Mouse (Mus musculus): Measurements from ENCODE around the gene Slc2a2.
"Not testable (repeated sequence)": the region's sequence is repeated elsewhere in the genome, so short reads cannot be mapped to it uniquely, and the experiment has no call there.

Slc2a2 gene

DNA sequence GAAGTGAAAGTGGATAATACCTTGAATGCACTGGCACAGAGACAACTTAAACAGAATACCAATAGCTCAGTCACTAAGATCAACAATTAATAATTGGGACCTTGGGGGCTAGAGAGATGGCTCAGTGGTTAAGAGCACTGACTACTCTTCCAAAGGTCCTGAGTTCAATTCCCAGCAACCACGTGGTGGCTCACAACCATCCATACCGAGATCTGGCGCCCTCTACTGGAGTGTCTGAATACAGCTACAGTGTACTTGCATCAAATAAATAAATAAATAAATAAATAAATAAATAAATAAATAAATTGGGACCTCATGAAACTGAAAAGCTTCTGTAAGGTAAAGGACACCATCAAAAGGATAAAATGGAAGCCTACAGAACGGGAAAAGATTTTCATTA, 75.2 kb downstream of the Slc2a2 start:
- not testable (repeated sequence) for H3K9me3 ChIP-seq (ENCODE audit: low read length); H3K36me3 ChIP-seq (ENCODE audit: insufficient read depth, low read length); H3K4me1 ChIP-seq (replicated peaks; ENCODE audit: low read depth, low read length); H3K4me3 ChIP-seq (replicated peaks; ENCODE audit: low read length)
- peak; percentile 48 for TF ChIP-seq CTCF (conservative IDR thresholded peaks at IDR 0.05; ENCODE audit: low read length)
- peaks cover 21% of the 10 kb centered on the region for H3K27me3 ChIP-seq (ENCODE audit: insufficient read depth, low read length)

DNA sequence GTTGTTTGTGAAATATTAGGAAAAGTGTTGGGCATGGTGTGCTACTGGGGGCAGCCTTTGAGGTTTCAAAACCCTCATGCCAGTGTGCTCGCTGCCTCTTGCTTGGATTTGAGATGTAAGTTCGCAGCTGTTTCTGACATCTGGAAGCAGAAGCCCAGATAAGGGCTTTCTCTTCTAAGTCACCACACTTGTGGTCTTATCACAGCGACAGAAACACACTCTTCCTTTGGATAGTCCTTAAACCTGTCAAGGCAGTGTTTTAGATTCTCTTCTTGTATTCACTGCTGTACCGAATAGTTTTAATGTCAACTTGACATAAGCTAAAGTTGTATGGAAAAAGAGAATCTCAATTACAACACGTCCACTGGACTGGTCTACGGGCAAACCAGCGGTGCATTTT, 77.7 kb downstream of the Slc2a2 start:
- TF ChIP-seq NANOG (IDR thresholded peaks at IDR 0.05; ENCODE audit: borderline replicate concordance, low read length): no peak
- TF ChIP-seq POU5F1 (IDR thresholded peaks at IDR 0.05; ENCODE audit: borderline replicate concordance, low read length): no peak
- no peak for TF ChIP-seq CTCF (conservative IDR thresholded peaks at IDR 0.05; ENCODE audit: low read length)
- H3K27me3 ChIP-seq (ENCODE audit: insufficient read depth, low read length): peaks cover 41% of the 10 kb centered on the region
- H3K4me1 ChIP-seq (replicated peaks; ENCODE audit: low read depth, low read length): no peaks in the 10 kb centered on the region
- H3K4me3 ChIP-seq (replicated peaks; ENCODE audit: low read length): no peak overlapping the region
- H3K36me3 ChIP-seq (ENCODE audit: insufficient read depth, low read length): no peaks in the 10 kb centered on the region
- H3K9me3 ChIP-seq (ENCODE audit: low read length): no peaks in the 10 kb centered on the region

DNA sequence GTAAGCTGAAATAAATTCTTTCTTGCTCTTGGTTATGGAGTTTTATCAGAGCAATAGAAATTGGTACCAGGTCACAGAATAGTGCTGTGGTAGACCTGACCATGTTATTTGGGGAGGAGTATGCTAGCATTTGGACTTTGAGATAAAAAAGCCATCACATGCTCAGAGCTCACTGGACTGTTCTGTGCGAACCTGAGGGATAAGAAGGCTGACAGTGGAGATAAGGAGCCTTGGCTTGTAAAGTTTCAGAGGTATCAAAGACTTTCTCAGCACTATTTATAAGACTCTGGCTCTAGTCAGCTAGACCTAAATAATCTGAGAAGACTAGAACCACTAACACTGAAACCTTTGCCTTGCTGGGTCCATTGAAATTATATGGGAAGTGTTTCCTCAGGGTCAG, 78.3 kb downstream of the Slc2a2 start:
- H3K9me3 ChIP-seq (ENCODE audit: low read length): peaks cover 4% of the 10 kb centered on the region
- peaks cover 47% of the 10 kb centered on the region for H3K27me3 ChIP-seq (ENCODE audit: insufficient read depth, low read length)
- no peak overlapping the region for H3K4me3 ChIP-seq (replicated peaks; ENCODE audit: low read length)
- no peaks in the 10 kb centered on the region for H3K36me3 ChIP-seq (ENCODE audit: insufficient read depth, low read length)
- TF ChIP-seq NANOG (IDR thresholded peaks at IDR 0.05; ENCODE audit: borderline replicate concordance, low read length): no peak
- TF ChIP-seq CTCF (conservative IDR thresholded peaks at IDR 0.05; ENCODE audit: low read length): no peak
- TF ChIP-seq POU5F1 (IDR thresholded peaks at IDR 0.05; ENCODE audit: borderline replicate concordance, low read length): no peak
- 0 out of 2 replicates have a peak, but pooled peaks cover 4% of the 10 kb centered on the region for H3K4me1 ChIP-seq (replicated peaks; ENCODE audit: low read depth, low read length)

DNA sequence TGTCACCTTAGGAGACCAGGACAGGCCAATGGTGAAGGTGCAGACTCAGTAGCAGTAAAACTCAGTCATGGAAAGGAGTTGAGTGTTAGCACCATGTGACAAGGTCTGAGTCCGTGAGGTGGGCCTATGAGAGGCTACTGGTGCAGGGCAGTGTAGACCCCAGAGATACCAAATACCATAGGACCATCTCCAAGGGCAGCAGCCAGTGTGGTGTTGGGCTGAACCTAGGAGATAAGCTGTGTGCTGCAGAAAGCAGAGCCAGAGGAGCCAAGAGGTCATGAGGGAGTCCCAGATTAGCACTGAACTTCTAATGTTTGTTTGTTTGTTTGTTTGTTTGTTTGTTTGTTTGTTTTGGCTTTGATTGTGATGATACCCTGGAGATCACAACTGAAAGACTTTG, 78.8 kb downstream of the Slc2a2 start:
- H3K4me3 ChIP-seq (replicated peaks; ENCODE audit: low read length): no peak overlapping the region
- no peaks in the 10 kb centered on the region for H3K36me3 ChIP-seq (ENCODE audit: insufficient read depth, low read length)
- H3K4me1 ChIP-seq (replicated peaks; ENCODE audit: low read depth, low read length): 0 out of 2 replicates have a peak, but pooled peaks cover 4% of the 10 kb centered on the region
- H3K9me3 ChIP-seq (ENCODE audit: low read length): peaks cover 4% of the 10 kb centered on the region
- peaks cover 48% of the 10 kb centered on the region for H3K27me3 ChIP-seq (ENCODE audit: insufficient read depth, low read length)
- TF ChIP-seq NANOG (IDR thresholded peaks at IDR 0.05; ENCODE audit: borderline replicate concordance, low read length) (no peak), POU5F1 (IDR thresholded peaks at IDR 0.05; ENCODE audit: borderline replicate concordance, low read length) (no peak), CTCF (conservative IDR thresholded peaks at IDR 0.05; ENCODE audit: low read length) (no peak)

DNA sequence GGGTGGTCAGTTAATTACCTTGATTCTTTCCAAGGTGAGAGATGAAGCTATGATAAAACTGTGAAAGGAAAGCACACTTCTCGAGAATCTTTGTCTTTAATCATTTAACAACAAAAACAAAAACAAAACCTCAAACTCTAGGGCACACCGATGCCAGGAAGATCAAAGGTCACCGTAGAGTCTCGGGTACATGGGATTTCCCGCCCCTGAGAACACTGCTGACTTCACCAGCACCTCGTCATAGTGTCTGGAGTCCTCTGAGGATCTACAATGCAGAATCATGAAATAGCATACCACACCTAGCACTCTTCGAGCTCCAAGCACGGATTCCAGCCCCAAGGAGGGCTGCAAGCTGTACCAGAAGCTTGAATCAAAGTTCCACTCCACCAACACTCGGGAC, 82.8 kb downstream of the Slc2a2 start:
- no peak overlapping the region for H3K4me3 ChIP-seq (replicated peaks; ENCODE audit: low read length)
- no peak for TF ChIP-seq NANOG (IDR thresholded peaks at IDR 0.05; ENCODE audit: borderline replicate concordance, low read length)
- no peak for TF ChIP-seq CTCF (conservative IDR thresholded peaks at IDR 0.05; ENCODE audit: low read length)
- no peak for TF ChIP-seq POU5F1 (IDR thresholded peaks at IDR 0.05; ENCODE audit: borderline replicate concordance, low read length)
- H3K4me1 ChIP-seq (replicated peaks; ENCODE audit: low read depth, low read length): peaks cover 12% of the 10 kb centered on the region
- H3K36me3 ChIP-seq (ENCODE audit: insufficient read depth, low read length): 0 out of 2 replicates have a peak, but pooled peaks cover 6% of the 10 kb centered on the region
- peaks cover 61% of the 10 kb centered on the region for H3K27me3 ChIP-seq (ENCODE audit: insufficient read depth, low read length)
- H3K9me3 ChIP-seq (ENCODE audit: low read length): peaks cover 4% of the 10 kb centered on the region

All from E14TG2a.4 (cell line).